Mouse (Mus musculus) kidney, postnatal 4 days (tissue): ENCODE data around the gene Il6ra.
A peak's percentile ranks its signal among the peaks of the same experiment; 100 is the strongest.

Source experiments
- DNase-seq, 2 experiments: peaks; one replicate each; pipeline ENCODE4 v3.0.0; 2021; ENCODE audit warnings: mixed read lengths in 2 of 2

Il6ra gene

DNA sequence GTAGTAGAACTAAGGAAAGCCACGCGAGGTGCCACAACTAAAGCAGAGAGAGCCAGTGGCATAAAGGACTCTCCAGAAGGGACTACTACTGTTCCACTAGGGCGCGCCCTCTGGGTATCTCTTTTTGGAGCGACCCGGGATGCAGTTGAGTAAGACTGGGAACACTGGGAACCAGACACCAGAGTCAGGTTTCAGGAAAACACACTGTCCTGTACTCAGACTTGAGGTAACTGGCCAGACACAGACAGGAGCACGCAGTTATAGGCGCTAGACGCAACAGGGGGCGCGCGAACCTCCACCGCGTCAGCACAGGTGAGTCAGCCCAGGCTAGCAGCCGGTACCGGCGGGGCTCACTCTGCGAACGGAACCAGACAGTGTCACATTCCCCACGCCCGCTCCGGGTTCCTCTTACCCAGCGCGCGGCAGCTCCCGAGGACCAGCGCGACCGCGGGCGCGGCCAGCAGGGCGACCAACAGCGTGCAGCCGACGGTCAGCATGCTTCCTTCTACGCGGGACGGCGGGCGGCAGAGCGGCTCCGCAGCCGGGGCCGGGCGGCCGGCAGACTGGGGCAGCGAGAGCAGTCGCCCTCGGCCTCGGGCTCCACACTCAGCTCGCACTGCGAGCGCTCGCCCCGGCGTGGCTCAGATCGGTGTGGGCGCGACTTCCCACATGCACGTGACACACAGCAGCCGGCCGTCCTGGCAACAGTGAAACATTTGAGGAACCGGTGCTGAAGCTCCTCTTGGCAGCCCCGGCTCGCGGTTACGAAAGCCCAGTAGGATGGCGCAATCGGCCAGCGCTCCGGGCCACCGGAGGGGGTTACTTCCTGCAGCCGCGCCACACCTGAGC, at the start of gene Il6ra:
Gene Il6ra (minus strand): TSS at position 654 of the 849 bp plus-strand sequence.
- peak; percentile 79 to 87 for DNase-seq

DNA sequence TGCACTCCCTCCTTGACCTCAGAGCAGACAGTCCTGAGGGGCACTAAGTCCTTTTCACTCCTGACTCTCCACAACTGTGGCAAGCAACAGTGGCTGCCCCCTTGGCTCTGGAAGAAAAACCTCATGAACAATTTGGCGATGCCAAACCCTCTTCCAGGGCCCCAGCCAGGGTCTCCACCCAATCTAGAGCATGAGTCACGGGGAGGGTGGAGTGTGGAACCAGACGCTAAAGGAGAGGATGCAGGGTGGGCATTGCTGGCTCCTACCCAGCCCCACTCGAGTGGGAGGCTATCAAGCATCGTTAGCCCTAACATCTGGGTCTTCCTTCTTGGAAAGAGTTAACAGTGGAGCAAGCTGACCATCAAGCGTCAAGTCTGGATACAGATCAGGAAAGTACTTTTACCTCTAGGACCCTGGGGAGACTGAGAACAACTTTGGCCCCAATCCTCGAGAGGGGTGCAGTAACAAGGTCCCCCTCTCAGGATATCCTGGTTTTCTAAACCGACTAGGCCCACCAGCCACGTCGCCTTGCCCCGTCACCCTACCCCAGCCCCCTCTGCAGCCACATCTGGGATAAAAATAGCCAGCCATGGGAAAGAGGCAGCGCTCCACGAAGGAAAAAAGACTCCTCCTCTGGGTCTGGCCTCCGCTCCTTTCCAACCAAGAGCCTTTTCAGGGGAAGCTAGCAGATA, 49.2 kb upstream of the Il6ra start:
- DNase-seq = peak; percentile 52 to 64

DNA sequence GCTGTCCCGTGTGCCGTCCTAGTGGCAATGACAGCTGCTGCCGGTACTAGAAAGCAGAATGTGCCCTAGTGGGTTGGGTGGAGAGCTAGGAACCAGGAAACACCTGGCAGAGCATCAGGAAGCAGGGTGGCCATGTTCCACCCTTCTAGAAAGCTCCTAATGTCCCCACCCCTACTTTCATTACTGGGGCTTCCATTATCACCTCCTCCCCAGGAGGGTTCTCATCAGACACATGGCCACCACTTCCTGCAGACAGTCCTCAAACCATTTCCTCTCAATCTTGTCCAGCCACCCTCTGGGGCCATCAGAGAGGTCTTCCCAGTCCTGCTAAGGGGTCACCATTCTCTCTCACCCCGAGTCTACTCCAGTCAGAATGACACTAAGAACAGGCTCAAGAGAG, 48.4 kb upstream of the Il6ra start:
- DNase-seq = no peak

DNA sequence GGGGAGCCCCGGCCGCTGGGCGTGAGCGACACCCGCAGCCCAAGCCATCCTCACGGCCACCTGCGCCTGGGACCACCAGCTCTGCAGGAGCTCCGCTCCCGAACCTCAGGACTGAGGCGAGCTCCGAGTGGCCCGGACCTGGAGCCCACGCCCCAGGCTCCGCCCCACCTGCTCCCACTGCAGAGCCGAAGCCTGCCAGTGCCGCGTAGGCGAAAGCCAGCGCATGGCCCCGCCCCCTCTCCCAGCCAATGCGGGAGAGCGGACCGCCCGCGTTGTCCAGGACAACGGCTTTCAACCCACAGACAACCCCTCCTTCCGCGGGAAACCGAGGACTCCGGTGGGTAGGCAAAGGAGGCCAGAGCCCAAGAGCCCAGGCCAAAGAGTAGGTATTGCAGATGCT, 47.5 kb upstream of the Il6ra start:
- peak; percentile 95 to 97 for DNase-seq

- DNase-seq = no peak
Measured at GRCm38 (mm10) chr3:89959435-89959834, 46.4 kb upstream of the Il6ra start.

DNA sequence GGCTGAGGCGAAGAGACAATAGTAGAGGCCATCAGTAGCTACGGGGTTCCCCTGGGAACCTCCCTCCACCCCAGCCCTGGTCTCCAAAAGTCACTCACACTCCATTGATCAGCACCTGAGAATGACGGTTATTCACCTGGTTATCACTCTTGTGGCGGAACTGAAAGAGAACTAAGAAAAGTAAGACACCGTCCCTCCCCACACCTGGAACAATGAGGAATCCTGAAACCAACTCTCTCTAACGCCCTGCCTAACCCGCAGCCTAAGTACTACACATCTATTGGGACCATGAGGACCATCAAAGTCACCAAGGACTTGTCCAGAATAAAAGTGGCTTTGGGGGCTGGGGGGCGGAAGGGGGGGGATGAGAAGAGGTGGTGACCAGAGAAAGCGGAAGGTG, 44.9 kb upstream of the Il6ra start:
- DNase-seq = no peak

DNA sequence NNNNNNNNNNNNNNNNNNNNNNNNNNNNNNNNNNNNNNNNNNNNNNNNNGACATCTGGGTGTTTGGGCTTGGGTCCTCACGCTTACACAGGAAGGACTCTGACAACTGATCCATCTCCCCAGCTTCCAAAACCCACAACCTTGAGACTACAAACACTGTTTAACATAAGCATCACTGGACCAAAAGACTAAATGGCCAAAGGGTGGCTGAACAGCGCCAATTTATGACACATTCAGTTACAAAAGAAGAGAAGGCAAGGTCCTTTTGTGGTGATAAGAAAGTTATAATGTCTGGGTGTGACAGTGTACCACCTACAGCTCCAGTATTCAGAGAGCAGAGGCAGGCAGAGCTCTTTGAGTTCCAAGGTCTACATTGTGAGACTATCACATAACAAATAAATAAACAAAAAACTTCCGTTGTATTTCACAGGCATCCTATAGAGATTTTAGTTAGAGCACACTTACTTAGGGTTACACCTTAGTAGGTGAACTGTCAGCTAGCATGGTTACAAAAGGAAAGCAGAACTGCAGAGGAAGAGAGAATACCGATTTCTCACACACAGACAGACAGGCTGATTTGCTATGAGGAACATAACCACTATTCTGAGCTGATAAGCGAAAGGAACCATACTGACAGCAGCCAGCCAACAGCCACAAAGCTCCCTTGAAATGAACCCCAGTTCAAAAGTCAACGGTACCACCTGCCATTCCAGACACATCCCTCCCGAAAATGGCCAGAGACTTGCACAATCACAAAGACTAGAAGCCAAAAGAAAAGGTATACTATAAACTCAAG, 43.4 kb upstream of the Il6ra start:
- no peak for DNase-seq

DNA sequence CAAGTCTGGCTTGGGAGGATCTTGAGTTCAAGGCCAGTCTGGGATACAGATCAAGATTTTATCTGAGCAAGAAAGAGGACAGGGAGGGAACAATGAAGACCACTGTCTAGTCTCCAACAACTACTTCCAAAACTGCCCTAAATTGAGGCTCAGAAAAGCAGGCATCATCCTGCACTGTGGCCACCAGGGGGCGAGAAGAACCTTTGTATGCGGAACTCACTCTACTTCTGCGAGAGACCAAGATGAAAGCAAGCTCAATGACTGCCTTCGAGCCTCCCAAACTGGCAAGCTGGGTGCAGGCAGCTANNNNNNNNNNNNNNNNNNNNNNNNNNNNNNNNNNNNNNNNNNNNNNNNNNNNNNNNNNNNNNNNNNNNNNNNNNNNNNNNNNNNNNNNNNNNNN, 40.4 kb upstream of the Il6ra start:
- peak; percentile 85 to 87 for DNase-seq

- DNase-seq = no peak
Measured at GRCm38 (mm10) chr3:89948655-89949054, 35.7 kb upstream of the Il6ra start.

- no peak for DNase-seq
Measured at GRCm38 (mm10) chr3:89948021-89948420, 35.0 kb upstream of the Il6ra start.

GRCm38 (mm10) chr3:89945026-89945425, 32.0 kb upstream of the Il6ra start:
- peak in 1 of 2 experiments; percentile 18 for DNase-seq

- no peak for DNase-seq
Measured at GRCm38 (mm10) chr3:89942894-89943293, 29.9 kb upstream of the Il6ra start.

GRCm38 (mm10) chr3:89936495-89936894, 23.5 kb upstream of the Il6ra start:
- DNase-seq = no peak

DNA sequence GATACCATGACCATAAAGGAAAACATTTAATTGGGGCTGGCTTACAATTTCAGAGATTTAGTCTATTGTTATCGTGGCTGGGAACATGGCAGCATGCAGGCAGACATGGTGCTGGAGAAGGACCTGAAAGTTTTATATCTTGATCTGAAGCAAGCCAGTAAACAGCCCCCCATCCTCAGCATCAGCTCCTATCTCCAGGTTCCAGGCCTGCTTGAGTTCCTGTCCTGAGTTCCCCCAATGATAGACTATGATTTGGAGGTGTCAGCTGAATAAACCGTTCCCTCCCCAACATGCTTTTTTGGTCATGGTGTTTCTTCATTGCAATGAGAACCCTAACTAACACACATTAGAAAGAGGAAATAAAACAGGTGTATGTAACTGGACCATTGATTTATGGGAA, 19.9 kb upstream of the Il6ra start:
- no peak for DNase-seq

DNA sequence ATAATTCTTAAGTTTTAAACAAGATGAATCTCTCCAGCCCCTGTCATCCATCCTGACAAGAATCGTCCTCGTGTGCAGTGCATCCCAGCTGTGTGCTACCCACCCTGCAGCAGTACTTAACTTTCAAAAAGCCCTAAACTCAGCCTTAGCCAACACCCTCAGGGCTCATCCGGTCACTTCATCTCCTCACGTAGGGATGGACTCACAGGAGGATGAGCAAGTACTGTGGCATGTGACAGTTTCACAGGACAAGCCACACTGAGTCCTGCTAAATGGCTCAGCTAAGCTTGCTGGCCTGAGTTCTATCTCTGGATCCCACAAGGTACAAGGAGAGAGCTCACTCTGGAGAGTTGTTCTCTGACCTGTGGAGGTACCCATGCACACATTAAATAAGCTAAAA, 16.0 kb upstream of the Il6ra start:
- DNase-seq = no peak

- no peak for DNase-seq
Measured at GRCm38 (mm10) chr3:89926440-89926839, 13.4 kb upstream of the Il6ra start.

- no peak for DNase-seq
Measured at GRCm38 (mm10) chr3:89920711-89921110, 7.7 kb upstream of the Il6ra start.

GRCm38 (mm10) chr3:89917408-89917807, 4.4 kb upstream of the Il6ra start:
- no peak for DNase-seq

DNA sequence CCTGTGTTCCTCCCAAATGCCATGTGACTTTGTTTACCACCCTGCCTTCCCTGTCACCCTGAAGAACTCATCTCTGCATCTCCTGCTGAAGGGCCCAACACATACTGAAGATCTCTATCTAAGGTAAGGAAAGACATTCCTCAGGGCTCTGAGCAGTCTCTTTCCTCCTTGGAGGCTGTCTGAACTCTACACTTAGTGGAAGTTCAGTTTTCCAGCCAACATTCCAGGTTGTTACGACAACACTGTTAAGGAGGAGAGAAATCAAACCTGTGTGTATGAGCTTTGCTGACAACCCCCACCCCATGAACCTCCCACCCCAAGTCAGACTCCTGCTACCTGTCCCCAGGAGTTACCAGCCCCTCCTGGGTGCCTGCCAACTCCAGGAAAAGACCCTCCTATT, 3.6 kb upstream of the Il6ra start:
- no peak for DNase-seq

GRCm38 (mm10) chr3:89914700-89915099, 1.7 kb upstream of the Il6ra start:
- DNase-seq = no peak

- no peak for DNase-seq
Measured at GRCm38 (mm10) chr3:89912108-89912542, 871 bp downstream of the Il6ra start.

- DNase-seq = no peak
Measured at GRCm38 (mm10) chr3:89911207-89911606, 1.8 kb downstream of the Il6ra start.
